Mouse (Mus musculus) sigmoid colon, adult 10 weeks (tissue): ENCODE data around the gene Wap. TPM values are rescaled to one million over a fixed set of nuclear protein-coding genes. Genes with fewer than 3 reads are reported as not detected.

Source experiments
- polyA plus RNA-seq: library from polyadenylated mRNA; stranded (reverse); fragments of 350-450 nt; fragmentation: Illumina TruSeq; extraction: RNeasy Lipid Tissue Mini Kit (QIAGEN cat#74804); gene quantifications from one replicate; pipeline ENCODE4 v1.2.3, GENCODE M21; 2014; ENCODE audit warnings: low read depth, low replicate concordance

Wap gene
- polyA plus RNA-seq: not detected

DNA sequence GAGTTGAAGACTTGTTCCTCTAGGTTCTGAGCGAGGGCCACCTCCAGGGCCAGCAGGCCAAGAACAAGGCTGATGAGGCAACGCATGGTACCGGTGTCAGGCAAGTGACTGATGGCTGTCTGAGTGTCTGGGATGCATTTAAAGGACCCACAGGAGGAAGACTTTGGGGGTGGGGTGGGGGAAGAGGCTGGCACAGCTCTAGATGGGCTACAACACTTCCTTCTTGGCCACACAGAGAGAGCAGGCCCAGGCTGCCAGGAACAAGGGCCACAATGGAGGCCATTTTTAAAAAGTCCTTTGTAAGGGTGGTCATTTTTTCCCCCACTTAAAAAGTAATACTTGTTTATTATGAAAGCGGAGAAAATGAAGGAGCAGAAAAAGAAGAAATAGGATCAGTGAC, at the start of gene Wap:
TSS of gene Wap (minus strand) at position 101 of the 400 bp plus-strand sequence.

DNA sequence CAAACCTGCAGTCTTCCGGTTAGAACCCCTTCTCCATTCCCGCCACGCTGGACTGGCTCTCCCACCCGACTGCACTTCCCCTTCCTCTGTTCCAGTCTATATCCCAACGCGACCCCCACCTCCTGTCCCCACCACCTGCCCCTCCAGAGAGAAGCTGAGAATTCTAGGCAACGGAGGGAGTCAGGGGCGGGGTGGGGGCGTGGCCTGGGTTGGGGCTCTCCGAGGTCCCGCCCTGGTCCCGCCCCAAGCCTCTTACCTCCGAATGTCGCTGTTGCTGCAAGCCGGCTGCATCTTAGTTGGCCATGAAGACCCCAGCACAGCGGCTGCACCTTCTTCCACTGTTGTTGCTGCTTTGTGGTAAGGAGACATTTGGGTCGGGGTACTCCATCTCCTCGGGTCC, 19.8 kb upstream of the Wap start, which contains the start of gene Ramp3:
TSS of gene Ramp3 (plus strand) at position 251 of the 400 bp plus-strand sequence.

DNA sequence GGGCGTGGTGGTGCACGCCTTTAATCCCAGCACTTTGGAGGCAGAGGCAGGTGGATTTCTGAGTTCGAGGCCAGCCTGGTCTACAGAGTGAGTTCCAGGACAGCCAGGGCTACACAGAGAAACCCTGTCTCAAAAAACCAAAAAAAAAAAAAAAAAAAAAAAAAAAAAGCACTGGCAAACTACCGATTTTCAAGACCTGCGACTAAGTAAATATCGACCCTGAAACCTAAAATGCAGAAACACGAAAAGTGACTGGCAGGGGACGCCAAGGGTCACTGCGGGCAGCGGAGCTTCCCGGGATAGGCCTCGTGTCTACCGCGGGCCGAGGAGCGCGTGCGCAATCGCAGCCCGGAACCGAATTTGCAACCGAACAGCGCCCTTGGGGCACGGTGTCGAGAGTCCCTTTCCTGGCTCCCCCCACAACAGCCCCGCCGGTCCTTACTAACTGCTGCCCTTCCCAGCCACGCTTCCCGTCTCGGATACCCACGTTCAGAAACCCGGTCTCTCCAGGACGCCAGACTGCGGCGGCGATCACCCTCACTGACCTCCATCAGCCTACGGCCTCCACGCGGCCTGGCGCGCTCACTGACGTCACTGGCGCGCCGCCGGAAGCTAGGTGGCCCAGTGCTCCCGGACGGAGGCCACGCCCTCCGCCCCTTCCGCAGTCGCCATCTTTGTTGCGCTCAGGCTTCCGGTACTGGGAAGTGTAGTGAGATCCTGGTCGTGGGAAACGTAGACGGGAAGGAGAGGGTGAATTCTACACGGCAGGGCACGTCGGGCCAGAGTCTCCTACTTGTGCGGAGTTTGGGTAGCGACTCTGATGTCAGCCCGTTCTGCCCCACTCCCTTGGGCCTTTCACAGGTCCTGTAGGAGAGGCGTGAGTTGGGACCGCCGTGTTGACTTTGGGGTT, 12.7 kb downstream of the Wap start, which contains the start of gene Tbrg4:
TSS of gene Tbrg4 (minus strand) at position 590 of the 910 bp plus-strand sequence.

DNA sequence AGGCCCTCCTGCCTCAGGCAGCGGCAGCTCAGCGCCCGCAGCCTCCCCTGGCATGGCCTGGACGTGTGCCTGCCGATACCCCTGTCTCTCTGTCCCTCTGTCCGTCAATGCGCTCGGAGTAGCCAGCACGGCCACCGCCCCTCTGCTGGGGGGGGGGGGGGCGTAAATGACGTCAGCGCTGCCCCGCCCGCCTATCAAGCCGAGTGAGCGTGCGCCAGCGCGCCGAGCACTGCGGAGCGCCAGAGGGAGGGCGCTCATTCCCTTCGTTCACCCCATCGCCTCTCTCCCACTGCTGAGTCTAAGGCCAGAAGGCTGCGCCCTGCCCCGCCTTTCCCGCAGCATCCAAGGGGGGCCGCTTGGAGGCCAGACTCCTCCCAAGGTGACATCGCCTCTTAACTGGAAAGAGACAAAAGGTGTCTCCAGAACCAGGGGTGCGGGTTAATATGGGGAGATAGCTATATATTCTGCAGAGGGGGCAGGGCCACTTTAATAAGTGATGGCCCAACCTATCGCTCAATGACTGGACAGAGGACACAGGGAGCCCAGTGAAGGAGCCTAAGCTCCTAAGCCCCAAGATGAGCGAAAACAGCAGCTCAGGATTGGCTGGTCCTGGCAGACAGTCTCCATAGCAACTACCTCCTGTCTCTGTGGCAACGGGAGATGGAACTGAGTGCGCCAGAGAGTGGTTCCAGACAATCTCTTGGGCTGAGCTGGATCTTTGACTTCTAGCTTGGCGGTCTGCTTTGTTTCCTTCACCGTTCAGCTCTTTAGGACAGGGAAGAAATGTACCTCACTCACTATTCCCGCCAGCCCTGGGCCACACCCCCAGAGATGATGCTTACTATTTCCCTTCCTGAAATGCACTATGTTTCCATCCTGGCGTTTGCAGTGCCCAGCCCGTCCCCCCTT, 32.7 kb downstream of the Wap start, which contains the start of gene Nacad:
TSS of gene Nacad (minus strand) at position 563 of the 909 bp plus-strand sequence.

Other genes with a start within 250 kb of the Wap start
- 1.1 TPM for gene Zmiz2, start 249.6 kb downstream of the Wap start, polyA plus RNA-seq
- 849 TPM for gene Ppia, start 223.2 kb downstream of the Wap start, polyA plus RNA-seq
- 11.7 TPM for gene H2afv, start 194.2 kb downstream of the Wap start, polyA plus RNA-seq
- gene Purb, start 162.7 kb downstream of the Wap start, polyA plus RNA-seq: 233 TPM
- 1.1 TPM for gene Myo1g, start 117.7 kb downstream of the Wap start, polyA plus RNA-seq
- 3.1 TPM for gene Ccm2, start 91.8 kb downstream of the Wap start, polyA plus RNA-seq
- gene Nacad, start 32.6 kb downstream of the Wap start, polyA plus RNA-seq: not detected
- 2.7 TPM for gene Tbrg4, start 12.6 kb downstream of the Wap start, polyA plus RNA-seq
- not detected for gene Ramp3, start 19.9 kb upstream of the Wap start, polyA plus RNA-seq
- gene Gm11983, start 199.0 kb upstream of the Wap start, polyA plus RNA-seq: not detected